Mouse (Mus musculus) ES-CJ7 (cell line): Measurements from ENCODE around the gene Bspry.
A peak's percentile ranks its signal among the peaks of the same experiment; 100 is the strongest.

ENCODE experiments used
- DNase-seq: peaks from one replicate; pipeline ENCODE4 v3.0.0; 2011; ENCODE audit warnings: low read depth, low spot score

The Bspry gene

DNA sequence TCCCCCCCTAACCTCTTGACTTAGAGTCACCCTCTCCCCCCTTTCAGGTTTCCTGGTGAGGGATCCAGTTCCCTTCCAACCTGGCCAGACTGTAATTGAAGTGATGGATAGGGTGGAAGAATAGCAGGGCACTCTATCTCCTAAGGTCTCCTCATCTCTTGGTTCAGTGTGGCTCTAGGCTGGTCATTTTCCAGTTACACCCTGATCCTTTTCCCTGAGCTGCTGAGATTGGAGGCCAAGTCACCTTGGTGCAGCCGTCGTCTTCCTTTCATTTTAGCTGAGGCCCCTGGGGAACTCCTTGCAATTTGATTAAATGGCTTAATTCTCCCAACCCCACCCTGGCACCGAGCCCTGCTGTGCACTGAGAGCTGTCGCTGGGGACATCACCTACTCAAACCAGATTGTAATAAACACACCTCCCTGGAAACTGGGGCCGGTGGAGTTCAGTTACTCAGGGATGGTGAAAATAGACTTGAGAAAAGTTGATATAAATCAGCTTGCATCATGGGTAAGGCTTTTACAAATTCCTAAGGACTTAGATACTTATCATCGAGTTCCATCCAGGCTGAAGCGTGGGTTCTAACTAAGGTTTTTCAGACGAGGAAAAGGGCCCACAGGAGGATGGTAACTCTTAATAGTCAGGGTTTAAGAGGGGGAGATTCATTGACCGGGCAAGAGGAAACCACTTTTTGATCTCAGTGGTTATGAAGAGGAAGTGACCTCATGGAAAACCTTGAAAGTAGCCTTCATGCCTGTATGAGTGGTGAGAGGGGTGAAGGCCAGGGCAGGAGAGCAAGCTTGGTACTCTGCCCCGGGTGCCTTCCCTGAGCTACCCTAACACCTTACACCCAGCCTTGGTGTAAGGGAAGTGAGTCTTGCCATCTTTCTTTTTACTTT lies 1.1 kb downstream of the Bspry start:
- no peak for DNase-seq

DNA sequence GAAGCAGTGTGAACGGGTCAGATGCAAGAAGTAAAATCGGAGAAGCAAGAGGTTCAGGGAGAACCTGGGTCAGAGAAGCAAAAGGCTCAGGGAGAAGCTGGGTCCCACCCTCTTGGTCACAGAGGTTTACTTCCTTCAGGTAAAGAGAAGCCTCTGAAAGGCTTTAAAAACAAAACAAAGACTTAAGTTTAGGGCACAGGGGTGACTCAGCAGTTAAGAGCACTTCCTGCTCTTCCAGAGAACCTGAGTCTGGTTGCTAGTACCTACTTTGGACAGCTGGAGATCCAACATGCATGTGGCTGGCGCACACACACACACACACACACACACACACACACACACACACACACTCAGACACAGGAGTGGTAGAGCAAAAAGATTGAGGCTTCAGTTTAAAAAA lies 5.1 kb downstream of the Bspry start:
- no peak for DNase-seq

DNA sequence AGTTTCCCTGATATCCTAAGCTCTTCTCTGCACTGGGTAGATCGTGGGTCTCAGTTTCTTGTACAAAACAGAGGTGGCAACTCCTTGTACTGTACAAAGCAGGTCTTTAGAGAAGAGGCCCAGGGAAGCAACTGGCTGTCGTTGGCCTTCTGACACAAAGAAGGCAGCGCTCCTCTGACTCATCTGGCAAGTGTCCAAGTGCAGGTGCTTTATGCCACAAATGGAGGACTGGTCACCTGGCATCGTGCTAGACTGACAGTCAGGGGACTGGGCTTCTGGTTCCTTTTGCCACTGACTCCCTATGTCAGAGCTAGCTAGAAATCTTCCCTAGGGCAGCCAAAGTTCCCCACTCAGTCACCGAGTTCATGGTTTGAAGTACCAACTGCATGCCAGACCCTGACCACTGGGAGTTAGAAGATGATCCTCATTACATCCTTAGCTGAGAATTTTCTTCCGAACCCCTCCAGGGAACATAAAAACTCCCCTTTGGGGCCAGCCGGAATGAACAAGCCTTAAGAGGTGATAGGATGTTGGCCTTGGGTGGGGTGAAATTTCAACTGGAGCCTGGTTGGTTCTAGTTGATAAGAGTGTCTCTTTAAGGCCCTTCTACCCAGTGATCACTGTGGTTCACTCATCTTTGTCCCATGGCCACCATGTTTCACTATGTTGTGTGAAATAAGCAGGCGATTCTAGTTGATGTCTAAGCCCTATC lies 5.8 kb downstream of the Bspry start:
- DNase-seq, result no peak

DNA sequence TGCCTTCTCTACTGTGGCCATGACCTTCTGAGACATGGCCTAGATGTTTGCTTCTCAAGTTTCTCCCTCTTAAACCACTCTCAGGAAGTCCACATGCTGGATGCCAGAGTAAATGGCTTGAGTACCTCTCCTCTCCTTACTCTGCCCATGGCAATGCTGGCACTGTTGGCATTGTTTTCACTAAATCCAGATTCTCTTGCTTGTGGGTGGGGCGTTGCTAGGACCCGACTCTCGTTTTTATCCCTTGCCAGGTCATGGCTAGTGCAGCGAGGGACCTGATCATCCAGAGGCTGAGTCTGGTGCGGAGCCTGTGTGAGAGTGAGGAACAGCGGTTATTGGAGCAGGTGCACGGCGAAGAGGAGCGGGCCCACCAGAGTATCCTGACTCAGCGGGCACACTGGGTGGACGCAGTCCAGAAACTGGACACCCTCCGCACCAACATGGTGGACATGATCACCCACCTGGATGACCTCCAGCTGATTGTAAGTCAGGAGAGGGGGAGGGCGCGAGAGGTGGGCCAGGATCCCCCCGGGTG lies 6.4 kb downstream of the Bspry start:
- DNase-seq, result no peak

DNA sequence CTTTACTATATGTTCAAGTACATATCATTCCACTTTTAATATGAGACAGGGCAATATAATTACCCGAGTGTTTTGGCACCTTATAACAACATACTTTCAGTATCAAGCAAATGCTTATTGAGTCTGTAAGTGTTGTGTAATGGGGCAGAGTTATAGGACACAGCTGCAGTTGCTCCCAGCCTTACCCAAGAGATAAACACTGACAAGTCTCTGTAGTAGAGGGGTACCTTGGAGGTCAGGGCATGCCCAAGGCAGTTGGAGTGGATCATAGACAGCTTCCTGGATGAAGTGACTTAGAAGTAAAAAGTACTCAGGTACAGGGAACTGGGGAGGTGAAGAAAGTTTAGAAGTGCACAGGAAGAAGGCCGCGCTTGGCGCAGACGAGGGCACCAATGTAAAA lies 7.3 kb downstream of the Bspry start:
- no peak for DNase-seq

DNA sequence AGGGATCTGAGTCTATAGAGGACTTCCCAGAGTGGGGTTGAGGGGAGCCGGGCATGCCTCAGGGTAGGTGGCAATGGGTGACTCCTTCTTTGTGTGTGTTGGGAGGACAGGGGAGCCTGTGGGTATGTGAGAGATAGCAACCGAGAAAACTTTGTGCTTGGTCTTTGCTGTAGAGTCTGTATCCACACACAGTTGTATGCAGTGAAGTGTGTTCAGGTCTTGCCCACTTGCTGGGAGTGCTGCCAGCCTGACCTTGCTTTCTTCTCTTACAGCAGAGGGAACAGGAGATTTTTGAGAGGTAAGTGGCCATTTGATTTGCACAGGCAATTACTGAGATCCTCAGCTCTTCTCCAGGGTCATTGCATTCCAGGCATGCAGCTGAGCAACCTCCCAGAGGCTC lies 8.1 kb downstream of the Bspry start:
- DNase-seq, result no peak

DNA sequence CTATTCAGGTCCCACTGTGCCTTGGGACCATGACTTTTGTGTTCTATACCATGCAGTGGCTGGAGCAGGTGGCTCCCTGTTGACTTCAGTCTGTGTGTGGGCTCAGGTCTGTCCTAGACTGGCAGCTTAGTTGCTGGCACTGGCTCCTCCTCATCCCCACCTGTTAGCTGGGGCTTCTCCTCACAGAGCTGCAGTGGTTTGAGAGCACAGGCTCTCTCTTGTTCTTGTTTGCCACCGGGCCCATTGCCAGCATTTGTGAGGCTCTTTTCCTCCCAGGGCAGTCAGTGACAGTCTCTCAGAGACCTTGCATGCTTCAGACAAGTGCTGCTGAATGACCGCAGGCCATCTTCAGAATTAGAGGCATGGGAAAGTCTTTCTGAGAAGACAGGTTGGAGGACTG lies 12.8 kb downstream of the Bspry start:
- DNase-seq, result no peak

DNA sequence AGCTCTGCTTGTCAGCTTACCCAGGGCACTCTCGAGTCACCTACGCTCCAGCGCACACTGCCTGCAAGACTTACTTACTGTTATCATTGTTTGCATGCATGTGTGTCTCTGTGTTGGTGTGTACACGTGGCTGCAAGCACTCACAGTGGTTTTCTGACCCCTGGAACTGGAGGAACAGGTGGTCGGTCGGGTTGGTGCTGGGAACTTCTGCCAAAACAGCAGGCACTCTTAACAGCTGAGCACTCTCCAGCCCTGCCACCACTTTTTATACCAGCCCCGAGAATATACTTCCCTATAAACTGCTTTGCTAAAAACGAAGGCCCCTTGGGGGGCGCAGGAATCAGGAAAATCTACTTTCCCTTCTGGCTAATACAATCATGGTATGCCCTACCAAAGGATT lies 14.4 kb downstream of the Bspry start:
- DNase-seq, result no peak

DNA sequence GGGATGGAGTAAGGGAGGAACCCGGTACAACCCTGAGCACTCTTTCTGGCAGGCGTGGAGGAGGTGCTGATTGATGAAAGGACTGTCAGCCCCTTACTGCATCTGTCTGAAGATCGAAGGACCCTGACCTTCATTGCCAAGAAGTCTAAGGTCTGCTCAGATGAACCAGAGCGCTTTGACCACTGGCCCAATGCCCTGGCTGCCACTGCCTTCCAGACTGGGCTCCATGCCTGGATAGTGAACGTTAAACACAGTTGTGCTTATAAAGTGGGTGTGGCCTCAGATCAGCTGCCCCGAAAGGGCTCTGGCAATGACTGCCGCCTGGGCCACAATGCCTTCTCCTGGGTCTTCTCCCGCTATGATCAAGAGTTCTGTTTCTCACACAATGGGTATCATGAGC lies 16.1 kb downstream of the Bspry start:
- DNase-seq, result no peak

DNA sequence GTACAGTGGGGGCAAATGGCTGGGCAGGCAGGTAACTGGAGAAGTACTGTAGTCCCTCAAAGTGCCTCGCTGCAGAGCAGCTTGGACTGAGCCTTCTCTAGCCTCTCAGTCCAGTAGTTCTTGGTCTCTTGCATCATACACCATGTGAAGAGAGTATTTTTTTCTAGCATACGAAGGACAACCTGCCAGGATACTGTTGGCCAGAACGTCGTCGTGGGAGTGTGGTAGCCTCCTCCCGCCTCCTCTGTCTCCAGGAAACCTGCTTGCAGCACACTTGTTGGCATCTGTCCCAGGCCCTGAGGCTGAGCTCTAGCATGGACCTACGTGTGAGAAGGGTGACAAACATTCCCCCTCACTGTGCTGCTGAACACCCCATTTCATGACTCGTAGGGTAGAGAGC lies 17.0 kb downstream of the Bspry start:
- DNase-seq, result no peak

DNA sequence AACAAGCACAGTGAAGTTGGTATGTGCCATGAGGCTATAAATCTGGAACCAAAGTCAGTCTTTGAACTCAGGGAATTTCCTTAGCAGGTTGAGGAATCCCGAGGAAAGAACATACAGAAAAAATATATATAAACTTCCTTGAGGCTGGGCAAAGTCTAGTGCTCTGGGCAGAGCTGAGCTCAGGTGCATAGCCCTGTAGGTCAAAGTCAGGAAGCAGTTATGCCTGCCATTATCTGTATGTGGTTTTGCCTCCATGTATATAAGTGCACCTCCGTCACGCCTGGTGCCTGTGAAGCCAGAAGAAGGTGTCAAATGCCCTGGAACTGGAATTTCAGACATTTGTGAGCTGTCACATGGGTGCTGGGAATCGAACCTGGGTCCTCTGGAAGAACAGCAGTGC lies 20.9 kb downstream of the Bspry start:
- no peak for DNase-seq

DNA sequence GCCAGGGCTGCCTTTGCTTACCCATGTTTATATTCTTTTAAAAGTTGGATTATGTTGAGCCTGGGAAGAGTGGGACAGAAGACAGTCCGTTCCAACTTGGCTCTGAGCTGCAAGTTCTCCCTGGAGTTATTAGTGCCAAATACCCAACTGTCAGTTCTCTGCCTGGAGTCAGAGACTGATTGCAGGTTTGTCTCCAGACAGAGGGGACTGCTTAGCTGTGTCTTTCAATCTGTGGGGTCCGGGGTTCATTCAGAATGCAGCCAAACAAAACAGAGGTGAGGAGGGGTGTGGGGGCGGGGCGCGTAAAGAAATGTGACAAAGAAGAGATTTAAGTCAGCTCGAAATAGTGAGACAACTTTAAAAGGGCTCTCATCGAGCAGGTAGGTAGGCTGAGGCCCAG lies 21.7 kb downstream of the Bspry start:
- no peak for DNase-seq

DNA sequence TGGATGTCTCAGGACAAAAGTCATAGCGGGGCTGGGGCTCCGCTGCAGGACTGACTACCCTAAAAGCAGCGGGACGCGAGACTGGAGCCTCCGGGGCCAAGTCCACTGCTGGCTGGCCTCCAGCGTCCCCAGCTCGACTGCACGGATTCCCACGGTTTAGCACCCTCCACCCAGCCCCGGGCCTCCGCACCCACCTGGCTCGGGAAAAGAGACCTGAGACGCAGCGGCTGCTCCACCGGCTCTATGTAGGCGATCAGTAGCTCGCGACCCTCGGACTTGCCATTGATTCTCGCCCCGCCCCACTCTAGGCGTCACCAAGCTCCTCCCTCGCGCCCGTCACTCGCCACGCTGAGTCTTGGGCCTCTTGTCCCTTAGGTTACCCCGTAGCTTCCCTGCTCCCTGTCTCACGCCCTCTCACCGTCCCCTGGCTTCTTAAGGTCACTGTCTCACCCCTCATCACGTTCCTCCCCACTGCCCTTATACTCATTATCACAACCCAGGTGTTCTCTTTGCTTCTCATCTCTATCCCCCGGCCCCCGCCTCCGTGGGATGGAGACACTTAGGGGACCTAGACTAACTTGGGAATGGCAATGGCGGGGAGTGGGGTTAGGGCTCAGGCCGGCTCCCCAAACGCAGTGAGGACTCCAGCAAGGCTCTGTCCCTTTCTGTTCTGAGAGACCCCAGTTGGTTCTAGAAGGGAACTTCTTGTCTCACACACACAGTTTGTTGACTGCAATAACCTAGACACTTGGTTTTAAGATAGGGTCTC lies 22.3 kb downstream of the Bspry start:
- DNase-seq, result peak; percentile 96

DNA sequence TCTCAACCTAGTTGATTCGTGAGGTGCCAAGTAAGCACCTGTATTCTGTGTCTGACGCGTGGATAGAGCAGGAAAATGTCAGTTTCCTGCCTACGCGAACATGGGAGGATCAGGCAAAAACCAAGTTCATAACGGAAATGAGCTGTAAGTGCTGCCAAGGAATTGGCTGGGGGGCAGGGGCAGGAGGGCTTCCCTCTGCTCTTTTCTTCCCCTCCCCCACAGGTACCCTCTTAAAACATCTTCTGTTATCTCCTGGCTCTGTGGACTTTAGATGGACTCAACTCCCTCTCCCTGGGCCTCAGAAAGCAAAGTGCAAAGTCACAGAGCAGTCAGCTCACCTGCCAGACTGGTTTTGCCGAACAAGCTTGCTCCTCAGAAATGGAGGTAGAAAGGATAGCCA lies 23.1 kb downstream of the Bspry start:
- DNase-seq, result no peak

DNA sequence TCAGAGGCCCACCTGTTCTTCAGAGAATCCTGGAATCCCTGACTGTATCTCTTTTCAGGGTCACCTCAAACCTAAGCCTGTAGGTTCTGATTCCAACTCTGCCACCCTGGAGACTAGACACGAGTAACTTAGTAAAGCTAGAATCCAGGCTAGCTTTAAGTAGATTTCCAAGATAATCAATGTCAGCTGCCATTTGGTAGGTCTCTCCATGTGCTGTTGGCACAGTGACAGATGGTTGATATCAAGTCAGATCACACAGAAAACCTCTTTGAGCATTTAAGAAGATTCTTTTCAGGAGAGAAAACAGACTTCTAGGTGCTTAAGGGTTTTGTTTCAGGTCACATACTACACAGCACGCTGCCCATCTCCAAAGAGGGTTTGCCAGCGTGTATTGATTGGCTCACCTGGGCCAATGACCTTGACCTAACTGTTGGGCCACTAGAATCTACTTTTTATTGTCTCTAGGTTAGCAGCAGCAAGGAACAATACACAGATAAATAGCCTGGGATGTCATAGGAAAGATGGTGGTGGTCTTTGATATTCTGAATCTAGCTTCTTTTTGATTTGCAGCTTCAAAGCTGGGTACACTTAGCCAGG lies 23.6 kb downstream of the Bspry start, which contains the start of gene Hdhd3:
Gene Hdhd3, minus strand, starts transcription at position 94 of the 597 bp plus-strand sequence.
- DNase-seq, result no peak

DNA sequence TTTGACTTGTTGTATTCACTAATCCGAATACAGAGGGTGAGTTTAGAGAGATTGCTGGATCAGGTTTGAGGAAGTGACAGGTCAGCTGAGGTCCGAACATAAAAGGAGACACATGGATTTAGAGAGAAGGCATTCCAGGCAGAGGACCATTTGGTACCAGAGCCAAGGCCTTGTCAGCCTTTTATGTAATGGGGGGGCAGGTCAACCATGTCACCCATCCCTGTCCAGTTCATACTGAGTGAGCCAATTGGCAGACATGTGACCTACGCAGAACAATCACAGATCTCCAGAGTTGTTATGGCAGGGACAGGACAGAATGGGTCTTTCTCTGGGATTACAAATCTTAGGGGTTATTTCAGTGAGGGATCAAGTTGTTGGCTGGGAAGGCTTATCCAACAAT lies 26.1 kb downstream of the Bspry start:
- no peak for DNase-seq

DNA sequence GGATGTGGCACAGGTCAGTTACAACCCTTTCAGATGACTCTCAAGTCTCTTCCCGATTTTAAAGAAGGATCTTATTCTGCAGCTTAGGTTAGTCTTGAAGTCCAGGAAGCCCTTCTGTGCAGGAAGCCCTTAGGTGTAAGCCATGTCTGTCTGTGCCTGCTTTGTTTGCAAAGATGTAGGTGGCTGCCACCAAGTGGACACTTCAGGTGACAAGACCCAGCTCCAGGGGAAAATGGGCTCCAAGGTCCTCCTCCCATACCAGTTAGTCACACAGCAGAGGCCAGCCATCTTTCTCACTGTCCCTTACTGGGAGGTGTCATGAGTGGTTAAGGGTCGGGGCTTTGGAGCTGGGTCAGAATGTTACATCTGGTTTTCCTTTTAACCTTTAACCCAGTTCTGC lies 26.9 kb downstream of the Bspry start:
- DNase-seq, result peak; percentile 47

DNA sequence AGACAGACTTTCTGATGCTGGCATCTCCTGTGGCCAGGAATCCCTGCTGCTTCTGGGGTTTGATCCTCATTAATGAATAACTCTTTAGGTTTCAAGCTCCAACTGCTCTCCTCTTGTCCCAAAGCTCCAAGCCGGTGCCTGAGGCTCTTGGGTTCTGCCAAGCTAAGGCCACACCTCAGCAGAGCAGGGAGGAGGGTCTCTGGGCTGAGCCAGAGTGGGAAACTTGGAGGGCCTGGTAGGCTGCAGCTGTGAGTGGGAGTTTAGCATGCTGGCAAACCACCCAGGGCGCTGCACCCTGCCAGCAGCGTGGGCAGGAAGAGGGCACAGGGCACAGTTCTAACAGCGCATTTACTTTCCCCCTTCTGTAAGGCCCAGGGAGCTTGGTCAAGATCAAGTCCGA lies 29.0 kb downstream of the Bspry start:
- no peak for DNase-seq

DNA sequence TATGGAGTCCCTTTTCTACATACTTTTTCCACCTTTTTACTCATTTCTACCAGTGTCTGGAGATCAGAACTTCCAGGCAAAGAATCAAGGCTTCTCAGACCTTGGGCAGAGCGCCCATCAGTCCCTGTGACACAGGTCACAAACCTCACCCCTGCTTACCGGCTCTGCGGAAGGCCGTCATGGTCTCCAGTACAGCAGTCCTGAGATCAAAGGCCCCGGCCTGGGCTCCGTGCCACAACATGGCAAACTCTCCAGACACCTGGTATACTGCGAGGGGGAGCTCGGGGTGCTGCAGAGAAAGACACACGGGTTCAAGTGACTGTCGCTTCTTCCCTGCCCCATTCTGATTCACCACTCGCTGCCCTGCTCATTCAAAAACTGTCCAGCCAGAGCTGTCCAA lies 30.1 kb downstream of the Bspry start:
- DNase-seq, result no peak

DNA sequence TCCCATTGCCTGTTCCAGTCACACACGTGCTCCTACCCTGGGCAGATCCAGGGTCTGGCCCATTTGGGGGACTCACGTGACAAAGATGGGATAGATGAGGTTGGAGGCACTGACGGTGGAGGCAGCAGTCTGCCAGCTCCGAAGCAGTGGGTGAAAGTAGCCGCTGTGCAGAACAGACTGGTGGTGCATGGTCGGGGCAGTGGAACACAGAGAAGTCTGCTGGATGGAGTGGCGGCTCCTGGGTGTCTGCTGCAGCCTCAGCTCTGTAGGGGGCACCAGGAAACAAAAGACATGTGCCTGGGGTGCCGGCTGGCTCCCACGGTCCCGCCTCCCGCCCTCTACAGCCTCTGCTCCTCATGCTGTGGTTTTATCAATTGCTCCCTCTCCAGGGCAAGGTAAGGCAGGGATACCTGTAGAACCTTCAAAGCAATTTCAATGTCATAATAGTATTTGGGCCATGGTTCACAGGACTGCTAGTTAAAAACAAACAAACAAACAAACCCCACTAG lies 34.2 kb downstream of the Bspry start:
- DNase-seq, result peak; percentile 55

DNA sequence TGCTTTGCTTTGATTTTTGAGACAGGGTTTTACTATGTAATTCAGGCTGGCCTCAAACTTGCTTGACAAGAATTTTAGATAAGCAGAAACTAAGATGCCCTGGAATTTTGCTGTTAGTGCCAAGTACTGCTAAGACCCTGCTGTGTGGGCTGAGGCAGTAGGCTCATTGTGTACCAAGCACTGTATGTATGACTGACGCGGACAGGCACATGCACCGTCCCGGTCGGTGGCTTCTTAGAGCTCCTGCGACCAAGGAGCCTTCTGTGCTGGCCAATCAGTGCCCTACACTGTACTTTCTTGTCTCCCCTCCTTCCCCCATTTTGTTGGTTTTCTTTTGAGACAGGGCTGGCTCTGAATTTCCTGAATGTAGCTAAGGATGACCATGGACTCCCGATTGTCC lies 35.1 kb downstream of the Bspry start:
- no peak for DNase-seq
